Mouse (Mus musculus): ENCODE measurements around the gene Shc3.

Gene Shc3

DNA sequence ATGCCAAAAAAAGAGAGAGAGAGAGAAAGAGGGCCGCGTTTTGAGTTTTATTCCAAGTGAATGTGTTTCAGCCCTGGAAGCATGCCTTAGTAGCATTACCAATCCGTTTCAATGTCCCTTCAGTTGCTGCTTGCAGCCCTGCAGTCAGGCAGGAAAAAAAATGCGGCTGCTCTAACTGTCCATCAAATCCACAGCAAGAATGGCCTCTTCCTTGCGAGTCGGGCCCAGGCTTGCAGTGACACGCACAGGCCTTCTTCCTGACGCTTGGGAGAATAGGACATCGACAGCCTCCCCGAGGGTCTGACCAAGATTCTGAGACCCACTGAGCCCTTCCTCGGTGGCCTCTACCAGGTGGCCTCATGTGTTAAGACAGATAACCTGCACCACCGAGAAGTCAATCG is 718 bp downstream of the Shc3 start:
- peak; percentile 7 for DNase-seq (ENCODE audit: low read depth)

- peak; percentile 12 for DNase-seq (ENCODE audit: low read depth)
These were observed 1.8 kb downstream of the Shc3 start for GRCm38 (mm10) chr13:51567411-51567851.

GRCm38 (mm10) chr13:51567078-51567395 is 2.2 kb downstream of the Shc3 start:
- DNase-seq (ENCODE audit: low read depth): no peak

DNA sequence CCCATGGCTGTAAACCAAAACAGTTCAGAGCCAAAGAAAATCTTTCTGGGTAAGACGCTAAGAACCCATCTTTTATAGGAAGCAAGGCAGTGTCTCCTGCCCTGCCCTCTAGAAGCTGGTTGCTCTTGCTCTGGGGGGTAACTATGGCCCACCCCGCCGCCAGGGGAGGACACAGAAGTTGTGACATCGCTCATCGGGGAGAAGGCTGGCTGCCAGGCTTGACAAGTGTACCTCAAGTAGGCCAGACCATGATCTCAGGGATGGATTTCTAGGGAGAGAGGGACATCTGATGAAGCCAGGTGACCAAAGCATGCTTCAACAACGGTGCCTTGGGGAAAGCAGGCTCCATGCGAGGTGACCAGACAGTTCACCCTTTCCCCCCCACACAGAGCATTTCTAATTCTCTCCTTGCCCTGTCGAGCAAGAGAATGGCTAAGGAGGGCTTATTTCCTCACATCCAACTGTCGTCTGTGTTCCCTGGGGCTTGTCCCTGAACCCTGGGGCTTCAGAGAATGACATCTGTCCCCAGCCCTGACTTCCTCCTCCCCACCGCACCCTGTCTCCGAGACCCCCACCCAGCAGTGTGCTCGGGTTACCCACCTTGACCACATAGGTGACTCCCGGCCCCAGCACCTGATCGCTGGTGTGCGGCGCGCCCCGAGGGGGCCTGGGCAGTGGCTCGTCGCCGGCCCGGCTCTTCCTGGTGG is 2.7 kb downstream of the Shc3 start:
- DNase-seq (ENCODE audit: low read depth): no peak

GRCm38 (mm10) chr13:51564741-51565140 is 4.5 kb downstream of the Shc3 start:
- DNase-seq (ENCODE audit: low read depth): no peak

- DNase-seq (ENCODE audit: low read depth): no peak
These were observed 15.9 kb downstream of the Shc3 start for GRCm38 (mm10) chr13:51553343-51553742.

GRCm38 (mm10) chr13:51552233-51552632 is 17.0 kb downstream of the Shc3 start:
- DNase-seq (ENCODE audit: low read depth): no peak

- no peak for DNase-seq (ENCODE audit: low read depth)
These were observed 17.4 kb downstream of the Shc3 start for GRCm38 (mm10) chr13:51551824-51552223.

- DNase-seq (ENCODE audit: low read depth): no peak
These were observed 29.4 kb downstream of the Shc3 start for GRCm38 (mm10) chr13:51539816-51540215.

GRCm38 (mm10) chr13:51535326-51535725 is 33.9 kb downstream of the Shc3 start:
- no peak for DNase-seq (ENCODE audit: low read depth)

DNA sequence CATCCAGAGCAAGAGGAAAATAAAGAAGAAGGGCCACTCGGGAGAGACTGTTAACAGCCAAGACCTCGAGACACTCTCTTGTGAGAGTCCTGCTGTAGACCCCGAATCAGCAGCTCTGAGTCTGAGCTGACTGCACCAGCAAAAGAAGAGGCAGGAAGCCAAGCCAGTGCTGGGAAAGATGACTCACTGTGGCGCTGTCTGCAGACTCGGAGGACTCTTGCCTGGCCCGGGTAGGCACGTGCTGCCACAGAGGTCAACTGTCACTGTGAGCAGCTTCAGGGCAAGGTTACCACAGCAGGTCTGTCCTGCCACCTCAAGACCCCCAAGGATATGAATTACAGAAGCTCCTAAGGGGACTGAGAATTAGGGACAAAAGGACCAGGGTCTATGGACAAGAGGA is 42.7 kb downstream of the Shc3 start:
- DNase-seq (ENCODE audit: low read depth): no peak

- no peak for DNase-seq (ENCODE audit: low read depth)
These were observed 44.9 kb downstream of the Shc3 start for GRCm38 (mm10) chr13:51524316-51524715.

DNA sequence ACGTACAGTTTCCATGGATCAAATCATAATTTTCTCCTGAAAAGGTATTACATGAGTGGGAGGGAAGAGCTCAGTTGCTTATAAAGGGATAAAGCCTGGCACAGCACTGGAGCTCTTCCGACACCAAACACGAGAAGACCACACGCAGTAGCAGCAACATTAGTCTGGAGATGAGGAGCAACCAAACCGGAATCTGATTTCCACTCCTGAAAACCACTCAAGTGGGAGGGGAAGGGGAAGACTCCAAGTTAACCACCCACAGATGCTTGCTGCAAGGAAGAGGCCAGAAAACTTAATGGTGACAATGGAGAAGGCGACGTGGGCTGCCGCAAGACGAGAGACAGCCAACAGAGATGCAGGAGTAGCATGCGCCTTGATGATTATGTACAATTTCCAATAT is 45.9 kb downstream of the Shc3 start:
- no peak for DNase-seq (ENCODE audit: low read depth)

GRCm38 (mm10) chr13:51518880-51519279 is 50.3 kb downstream of the Shc3 start:
- no peak for DNase-seq (ENCODE audit: low read depth)

DNA sequence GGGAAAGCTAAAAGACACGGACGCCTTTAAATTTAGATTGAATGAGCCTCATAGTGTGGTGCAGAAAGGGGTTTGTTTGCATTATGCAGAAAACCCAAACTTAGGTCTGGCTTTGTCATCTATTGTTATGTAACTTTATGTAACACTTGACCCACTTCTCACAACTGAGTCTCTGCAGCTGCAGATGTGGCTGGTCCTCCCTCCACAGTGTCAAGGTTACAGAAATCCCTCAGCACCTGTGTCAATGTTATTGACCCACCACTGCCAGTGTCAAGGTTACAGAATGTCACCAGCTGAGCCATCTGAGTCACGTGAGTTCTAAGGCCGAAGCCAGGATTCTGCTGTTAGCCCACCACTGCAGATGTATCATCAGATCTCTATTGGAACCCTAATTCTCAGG is 51.3 kb downstream of the Shc3 start:
- DNase-seq (ENCODE audit: low read depth): no peak

DNA sequence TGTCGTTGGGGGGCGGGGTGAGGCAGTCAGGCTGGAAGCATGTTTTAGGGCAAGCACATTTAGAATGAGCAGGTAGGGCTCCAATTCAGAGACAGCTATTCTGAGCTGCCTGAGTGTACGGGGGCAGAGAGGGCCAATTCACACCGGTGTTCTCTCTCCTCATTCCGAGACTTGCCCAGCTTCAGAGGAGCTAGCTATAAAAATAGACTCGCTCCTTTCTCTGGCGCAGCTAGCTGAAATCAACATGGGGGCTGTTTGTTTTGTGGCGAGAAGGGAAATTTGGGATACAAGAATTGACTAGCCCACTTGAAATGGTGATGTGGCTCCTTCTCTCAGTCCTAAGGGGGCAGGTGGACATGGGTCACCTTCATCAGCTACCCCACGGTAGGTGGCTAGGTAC is 60.4 kb downstream of the Shc3 start:
- no peak for DNase-seq (ENCODE audit: low read depth)

GRCm38 (mm10) chr13:51505711-51506110 is 63.5 kb downstream of the Shc3 start:
- DNase-seq (ENCODE audit: low read depth): no peak

DNA sequence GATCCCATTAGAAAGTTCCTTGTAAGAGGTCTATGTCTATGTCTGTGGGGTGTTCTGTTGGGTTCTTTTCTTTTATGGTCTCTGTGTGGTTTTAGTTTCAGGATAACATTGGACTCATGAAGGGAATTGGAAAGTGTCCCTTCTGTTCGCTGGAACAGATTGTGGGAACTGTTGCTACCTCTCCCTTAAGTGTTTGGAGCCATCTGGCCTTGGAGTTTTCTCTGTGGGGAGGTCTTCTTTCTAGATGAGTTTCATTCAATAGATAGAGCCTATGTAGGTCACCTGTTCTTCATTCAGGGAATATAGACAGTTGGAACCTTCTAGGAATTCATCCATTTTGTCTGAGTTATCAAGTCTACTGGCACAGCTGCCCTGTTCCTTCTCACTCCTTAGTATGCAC is 69.5 kb downstream of the Shc3 start:
- DNase-seq (ENCODE audit: low read depth): no peak

DNA sequence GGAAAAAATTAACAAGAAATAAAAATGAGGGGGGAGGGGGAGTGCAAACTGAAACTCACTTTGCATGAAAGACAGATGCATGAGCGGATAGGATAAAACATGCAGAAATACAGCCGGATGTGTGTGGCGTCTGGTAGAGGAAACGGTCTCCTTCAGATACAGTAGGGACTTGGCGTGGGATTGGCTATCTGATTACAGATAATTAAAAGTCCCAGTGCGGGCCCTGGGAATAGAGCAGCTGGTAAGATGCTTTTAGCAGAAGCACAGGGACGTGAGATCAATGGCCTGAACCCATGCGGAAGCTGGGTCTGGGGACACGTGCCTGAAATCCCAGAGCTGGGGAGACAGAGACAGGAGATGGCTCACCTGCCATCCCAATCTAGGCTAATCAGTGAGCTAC is 75.5 kb downstream of the Shc3 start:
- DNase-seq (ENCODE audit: low read depth): no peak

DNA sequence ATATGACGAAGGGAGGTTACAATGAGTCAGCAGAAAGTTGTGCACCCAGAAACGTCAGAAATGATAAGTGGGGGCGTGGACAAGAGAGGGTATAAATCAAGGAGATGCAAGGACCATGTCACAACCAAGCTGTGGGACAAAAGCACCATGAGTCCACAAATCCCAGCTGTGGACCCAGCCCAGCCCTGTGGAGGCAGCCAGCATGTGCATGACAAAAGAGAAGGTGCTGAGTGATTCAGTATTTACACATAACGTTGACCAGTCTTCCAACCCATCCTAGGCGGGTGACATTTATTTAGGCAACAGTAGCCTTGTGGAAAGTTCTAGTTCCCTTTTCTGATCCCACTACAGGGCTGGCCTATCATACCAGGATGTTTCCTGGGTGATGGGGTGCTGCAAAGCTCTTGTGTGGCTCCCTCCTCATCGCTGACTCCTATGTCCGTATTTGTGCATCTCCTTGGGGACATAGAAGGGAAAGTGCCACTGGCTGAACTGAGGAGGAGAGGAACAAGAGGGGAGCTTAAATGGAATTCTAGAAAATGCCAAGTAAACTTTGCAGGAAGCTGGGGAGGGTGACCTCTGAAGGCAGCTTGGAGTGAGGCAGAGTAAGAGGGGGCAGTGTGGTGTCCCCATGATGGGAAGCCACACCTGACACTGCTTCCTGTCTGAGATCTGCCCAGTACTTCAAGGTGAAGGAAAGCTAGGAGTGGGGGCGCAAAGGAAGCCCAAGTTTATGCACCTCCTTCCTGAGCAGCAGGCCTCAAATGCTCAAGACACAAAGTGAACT is 77.4 kb downstream of the Shc3 start:
- no peak for DNase-seq (ENCODE audit: low read depth)

DNA sequence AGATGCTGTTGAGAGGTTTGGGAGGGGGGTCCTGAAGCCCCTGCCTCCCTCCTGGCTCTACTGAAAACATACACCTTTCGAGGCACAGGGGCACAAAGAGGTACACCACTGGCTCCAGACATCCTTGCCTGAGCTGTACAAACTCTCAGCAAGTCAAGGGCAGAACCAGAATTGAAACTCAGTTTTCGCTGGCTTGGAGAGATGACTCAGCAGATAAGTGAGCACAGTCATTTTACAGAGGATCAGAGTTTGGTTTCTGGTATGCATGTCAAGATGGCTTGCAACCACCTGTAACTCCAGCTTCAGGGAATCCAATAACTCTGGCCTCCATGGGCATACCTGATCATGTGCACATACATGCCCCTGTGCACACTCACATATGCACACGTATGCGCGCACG is 79.0 kb downstream of the Shc3 start:
- DNase-seq (ENCODE audit: low read depth): no peak

DNA sequence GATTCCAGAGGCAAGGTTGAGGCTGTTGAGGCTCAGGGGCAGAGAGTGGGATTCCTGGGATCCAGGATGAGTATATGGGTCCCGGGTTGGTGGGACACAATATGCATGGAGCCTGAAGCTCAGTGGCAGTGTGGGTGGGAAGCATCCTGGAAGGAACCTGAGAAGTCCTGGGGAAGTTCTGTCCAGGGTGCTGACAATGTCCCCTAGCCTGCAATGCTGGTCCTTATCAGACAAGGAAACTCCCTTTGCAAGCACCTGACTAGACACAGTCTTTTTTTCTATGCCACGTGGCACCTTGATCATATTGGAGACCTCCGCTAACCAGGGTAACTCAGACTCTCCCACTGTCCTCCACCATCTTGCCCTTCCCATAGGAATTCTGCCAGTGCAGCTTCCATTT is 80.3 kb downstream of the Shc3 start:
- no peak for DNase-seq (ENCODE audit: low read depth)

DNA sequence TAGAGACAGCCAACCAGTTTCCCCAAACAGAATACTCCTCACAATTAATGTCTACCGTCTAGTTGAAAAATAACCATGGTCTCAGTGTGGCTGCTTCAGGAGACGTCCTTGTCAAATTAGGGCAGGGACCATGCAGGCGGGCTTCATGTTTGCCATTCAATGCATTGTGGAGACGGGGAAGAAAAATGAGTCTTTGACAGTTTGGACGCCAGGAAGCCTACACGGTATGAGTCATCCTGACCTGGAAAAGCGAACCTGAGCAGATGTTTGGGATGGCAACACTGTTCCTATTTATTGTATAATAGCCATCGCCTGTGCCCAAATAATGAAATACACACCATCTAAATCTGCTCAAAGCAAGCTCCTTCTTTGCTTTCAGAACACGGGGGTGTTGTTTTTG is 83.9 kb downstream of the Shc3 start:
- no peak for DNase-seq (ENCODE audit: low read depth)

DNA sequence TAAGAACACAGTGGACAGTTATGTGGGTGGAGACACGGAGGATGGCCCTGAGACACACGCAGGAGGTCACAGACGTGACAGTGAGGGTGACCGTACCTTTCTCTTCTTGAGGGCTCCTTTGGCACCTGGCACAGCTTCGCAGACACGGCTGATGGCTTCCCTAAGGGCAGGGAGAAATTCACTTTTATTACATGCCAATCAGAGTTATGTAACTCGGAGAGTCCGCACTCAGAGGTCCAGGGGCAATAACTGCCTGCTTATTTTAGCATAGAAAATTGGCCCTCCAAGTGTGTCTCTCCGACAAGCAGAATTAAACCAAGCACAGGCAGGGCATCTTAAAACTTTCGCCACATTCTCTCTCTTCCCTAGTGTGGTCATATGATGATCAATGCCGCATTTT is 86.4 kb downstream of the Shc3 start:
- DNase-seq (ENCODE audit: low read depth): no peak

Data from induced T-regulatory cell, adult 2 months (primary cell).